Mouse (Mus musculus): ENCODE measurements around the gene Slc2a8.

The Slc2a8 gene

GRCm38 (mm10) chr2:32928947-32929829, 52.7 kb downstream of the Slc2a8 start:
- no peak for DNase-seq (ENCODE audit: low spot score)

- DNase-seq (ENCODE audit: low spot score), result peak; percentile 74
Measured at GRCm38 (mm10) chr2:32928235-32928946, 53.5 kb downstream of the Slc2a8 start.

GRCm38 (mm10) chr2:32927624-32928234, 54.2 kb downstream of the Slc2a8 start:
- DNase-seq (ENCODE audit: low spot score), result no peak

- DNase-seq (ENCODE audit: low spot score), result no peak
Measured at GRCm38 (mm10) chr2:32926330-32927075, 55.4 kb downstream of the Slc2a8 start.

- DNase-seq (ENCODE audit: low spot score), result no peak
Measured at GRCm38 (mm10) chr2:32924306-32924844, 57.5 kb downstream of the Slc2a8 start.

- DNase-seq (ENCODE audit: low spot score), result no peak
Measured at GRCm38 (mm10) chr2:32923551-32924250, 58.2 kb downstream of the Slc2a8 start.
